Comparison of ENCODE assay signal across 8 mouse cellular contexts in genomic region chr8:83972150-83973120, GRCm38 (mm10). TPM values are rescaled to one million over a fixed set of nuclear protein-coding genes. Genes with fewer than 3 reads are reported as not detected.
DNase-seq lines count a peak whose midpoint lies in the region; ATAC-seq lines count a peak whose summit lies in the region.

TSS of gene Prkaca (plus strand) at chr8:83972993.

- WGBS in heart, embryonic 14.5 days = under 1% methylated on average over 84 of the region's 94 CpGs
- WGBS in liver, embryonic 13.5 days (ENCODE audit: insufficient replicate concordance) = under 1% methylated on average over 71 of the region's 94 CpGs
- WGBS in stomach, embryonic 16.5 days = under 1% methylated on average over 82 of the region's 94 CpGs

- peak; percentile 99 for ATAC-seq in CD4-positive, CD25-positive, alpha-beta regulatory T cell, adult 4 months
- peak; percentile 99 for ATAC-seq in heart, embryonic 14.5 days (ENCODE audit: insufficient number of reproducible peaks, insufficient read depth, low FRiP score, low read depth)
- ATAC-seq in liver, embryonic 13.5 days (ENCODE audit: low read depth) = peak; percentile 98
- peak; percentile 99 for ATAC-seq in stomach, embryonic 16.5 days (ENCODE audit: insufficient read depth, low FRiP score)

- peak; percentile 95 for DNase-seq in c-Kit-negative CD71-positive TER-119-positive erythroid progenitor cells, embryonic 14.5 days (ENCODE audit: low read depth, low spot score)
- DNase-seq in fibroblast of lung, adult 2 months (ENCODE audit: low read depth) = peak; percentile 98
- DNase-seq in kidney, postnatal 14 days = peak; percentile 99
- peak; percentile 99 for DNase-seq in liver, embryonic 13.5 days
- DNase-seq in neural tube, embryonic 10.5 days (ENCODE audit: extremely low spot score, low spot score) = peak; percentile 97

- H3K4me1 ChIP-seq in heart, embryonic 14.5 days (ENCODE audit: control insufficient read depth in 2 of 2, insufficient read depth in 2 of 2, low read length in 2 of 2) = peaks cover 18 to 40% of the 10 kb centered on the region in 2 experiments
- peaks cover 55% of the 10 kb centered on the region for H3K4me1 ChIP-seq in liver, embryonic 13.5 days (replicated peaks)
- H3K4me1 ChIP-seq in stomach, embryonic 16.5 days (ENCODE audit: control insufficient read depth, insufficient read depth, low read length) = peaks cover 28% of the 10 kb centered on the region

- no peaks in the 10 kb centered on the region for H3K9me3 ChIP-seq in heart, embryonic 14.5 days (ENCODE audit: control insufficient read depth, low read length)
- no peaks in the 10 kb centered on the region for H3K9me3 ChIP-seq in liver, embryonic 13.5 days (replicated peaks)
- H3K9me3 ChIP-seq in stomach, embryonic 16.5 days (replicated peaks; ENCODE audit: control insufficient read depth, low read length) = no peaks in the 10 kb centered on the region

- H3K4me3 ChIP-seq in heart, embryonic 14.5 days (ENCODE audit: control insufficient read depth in 1 of 2, insufficient read depth in 1 of 2, low read depth in 1 of 2, low read length in 2 of 2) = peak within 1 kb of the TSS; percentile 84 to 96
- peak within 1 kb of the TSS; percentile 94 for H3K4me3 ChIP-seq in liver, embryonic 13.5 days (replicated peaks)
- H3K4me3 ChIP-seq in stomach, embryonic 16.5 days (replicated peaks; ENCODE audit: low read length) = peak within 1 kb of the TSS; percentile 83

- peak within 1 kb of the TSS; percentile 86 for H3K4me2 ChIP-seq in heart, embryonic 14.5 days (ENCODE audit: low read length)
- H3K4me2 ChIP-seq in liver, embryonic 13.5 days = peak within 1 kb of the TSS; percentile 99
- H3K4me2 ChIP-seq in stomach, embryonic 16.5 days (ENCODE audit: low read depth, low read length) = peak within 1 kb of the TSS; percentile 93

- H3K27ac ChIP-seq in heart, embryonic 14.5 days (replicated peaks in 1 of 2; ENCODE audit: control insufficient read depth in 1 of 2, insufficient read depth in 1 of 2, low read depth in 2 of 2, low read length in 2 of 2) = peak within 1 kb of the TSS; percentile 49 to 82
- peak within 1 kb of the TSS; percentile 73 for H3K27ac ChIP-seq in liver, embryonic 13.5 days
- peak within 1 kb of the TSS; percentile 46 for H3K27ac ChIP-seq in stomach, embryonic 16.5 days (ENCODE audit: low read length)

- peaks cover 25% of the 10 kb centered on the region for H3K36me3 ChIP-seq in heart, embryonic 14.5 days (ENCODE audit: control insufficient read depth, insufficient read depth, low read length)
- H3K36me3 ChIP-seq in liver, embryonic 13.5 days = peaks cover 38% of the 10 kb centered on the region
- no peaks in the 10 kb centered on the region; the same call in 1 of the 2 replicates for H3K36me3 ChIP-seq in stomach, embryonic 16.5 days (ENCODE audit: control insufficient read depth, insufficient read depth, low read length)

- no peaks in the 10 kb centered on the region for H3K27me3 ChIP-seq in heart, embryonic 14.5 days (ENCODE audit: control insufficient read depth, insufficient read depth, low read length)
- H3K27me3 ChIP-seq in liver, embryonic 13.5 days = no peaks in the 10 kb centered on the region
- no peaks in the 10 kb centered on the region for H3K27me3 ChIP-seq in stomach, embryonic 16.5 days (ENCODE audit: control insufficient read depth, insufficient read depth, low read length)

- H3K9ac ChIP-seq in heart, embryonic 14.5 days (ENCODE audit: low read length) = peak within 1 kb of the TSS; percentile 96
- peak within 1 kb of the TSS; percentile 94 for H3K9ac ChIP-seq in liver, embryonic 13.5 days
- H3K9ac ChIP-seq in stomach, embryonic 16.5 days (ENCODE audit: low read length) = peak within 1 kb of the TSS; percentile 89

RNA-seq across cellular contexts. Expression of gene Prkaca, which starts in this region (rescaled TPM):
- 10 to 100 TPM in 1 of 2 experiments, 1 to 10 TPM in 1; 9.5 to 15.4 TPM for polyA plus RNA-seq in CD4-positive, CD25-positive, alpha-beta regulatory T cell, adult 4 months (2017; shearing (Covaris generic))
- 160 and 211 TPM in 2 replicates for polyA plus RNA-seq in heart, embryonic 14.5 days (2014; fragmentation: Nextera tagmentation; extraction: Ambion mirVana)
- 50.5 and 52.3 TPM in 2 replicates for polyA plus RNA-seq in liver, embryonic 13.5 days (2015; fragmentation: Nextera tagmentation; extraction: Ambion mirVana)
- polyA plus RNA-seq in stomach, embryonic 16.5 days (2015; fragmentation: Nextera tagmentation; extraction: Ambion mirVana) = 49.5 and 79.8 TPM in 2 replicates

Comparison
In these comparisons a context has a peak if more than half of its experiments do, and no peak if none do; other contexts are left out.
1. Peak in every context shown above with its lines: DNase-seq, ATAC-seq, H3K4me3 ChIP-seq and H3K27ac ChIP-seq.